Mouse (Mus musculus) brain, adult 2 months (tissue): ENCODE measurements around the gene Tcf7l2.

Experiments
- DNase-seq: peaks from one replicate; pipeline ENCODE4 v3.0.0; 2011; ENCODE audit warnings: low read depth, low spot score

The Tcf7l2 gene

DNA sequence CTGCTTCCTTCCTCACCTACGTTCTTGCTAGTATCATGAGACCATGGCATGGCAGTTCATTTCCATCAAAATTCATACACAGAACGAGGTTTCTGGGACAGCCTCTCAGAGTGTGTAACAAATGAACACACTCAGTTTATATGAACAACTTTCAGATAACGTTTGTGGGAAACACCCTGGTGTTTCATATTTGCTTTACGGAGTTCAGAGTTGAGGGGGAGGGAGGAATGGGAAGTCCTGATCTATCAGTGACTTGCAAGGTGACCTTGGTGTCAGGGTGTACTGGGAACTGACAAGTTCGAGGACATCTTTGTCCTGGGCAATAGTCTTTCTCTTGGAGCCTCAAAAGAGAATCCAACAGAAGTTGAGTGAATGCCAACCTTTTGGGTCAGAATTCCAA lies 197.5 kb downstream of the Tcf7l2 start:
- no peak for DNase-seq

DNA sequence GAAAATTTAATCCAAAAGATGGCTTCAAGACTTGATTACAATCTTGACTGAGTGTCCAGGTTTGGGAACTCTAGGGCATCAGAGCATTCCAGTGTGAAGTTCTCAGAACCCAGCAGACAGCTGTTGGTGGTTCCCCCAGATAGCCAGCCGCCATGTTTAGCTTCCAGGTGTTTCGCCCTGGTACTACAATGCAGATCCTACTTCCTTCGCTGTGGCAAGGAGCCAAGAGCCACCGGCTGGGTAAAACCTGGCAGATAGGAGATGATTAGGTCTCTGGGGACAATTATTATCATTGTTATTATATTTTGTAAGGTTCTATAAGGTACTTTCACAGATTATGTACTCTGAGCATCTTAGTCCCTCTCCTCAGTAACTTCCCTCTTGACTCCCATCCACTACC lies 198.1 kb downstream of the Tcf7l2 start:
- DNase-seq, result no peak

DNA sequence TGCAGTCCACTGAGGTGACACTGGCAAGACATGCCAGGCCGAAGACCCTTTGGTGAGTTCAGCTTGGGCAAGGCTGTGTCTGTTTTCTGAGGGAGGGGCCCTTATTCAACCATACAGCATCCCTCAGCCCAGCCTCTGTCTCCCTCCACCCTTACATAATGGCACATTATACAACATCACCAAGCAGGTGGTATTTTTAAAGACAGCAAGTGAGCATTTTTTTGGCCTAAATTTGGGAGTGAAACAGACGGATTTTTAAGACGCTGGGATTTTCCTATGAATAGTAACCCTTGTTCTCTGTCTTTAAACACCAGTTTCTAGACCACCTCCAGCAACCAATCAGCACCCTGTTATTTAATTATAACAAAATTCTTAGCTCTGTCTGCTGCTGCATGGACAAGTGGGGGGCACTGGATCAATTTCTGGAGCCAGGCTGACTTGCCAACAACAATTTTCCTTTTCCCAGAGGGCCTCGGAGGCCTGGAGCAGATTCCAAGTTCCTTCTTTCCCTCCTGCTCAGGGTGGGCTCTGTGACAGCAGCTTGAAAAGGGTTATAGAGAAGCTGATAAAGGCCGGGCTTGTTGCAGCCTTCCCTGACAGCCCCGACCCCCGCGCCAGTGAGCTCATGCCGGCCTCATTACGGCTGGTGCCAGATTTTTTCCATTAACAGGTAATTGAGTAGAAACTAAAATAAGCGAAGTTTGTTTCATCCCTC lies 199.1 kb downstream of the Tcf7l2 start:
- peak; percentile 83 for DNase-seq

DNA sequence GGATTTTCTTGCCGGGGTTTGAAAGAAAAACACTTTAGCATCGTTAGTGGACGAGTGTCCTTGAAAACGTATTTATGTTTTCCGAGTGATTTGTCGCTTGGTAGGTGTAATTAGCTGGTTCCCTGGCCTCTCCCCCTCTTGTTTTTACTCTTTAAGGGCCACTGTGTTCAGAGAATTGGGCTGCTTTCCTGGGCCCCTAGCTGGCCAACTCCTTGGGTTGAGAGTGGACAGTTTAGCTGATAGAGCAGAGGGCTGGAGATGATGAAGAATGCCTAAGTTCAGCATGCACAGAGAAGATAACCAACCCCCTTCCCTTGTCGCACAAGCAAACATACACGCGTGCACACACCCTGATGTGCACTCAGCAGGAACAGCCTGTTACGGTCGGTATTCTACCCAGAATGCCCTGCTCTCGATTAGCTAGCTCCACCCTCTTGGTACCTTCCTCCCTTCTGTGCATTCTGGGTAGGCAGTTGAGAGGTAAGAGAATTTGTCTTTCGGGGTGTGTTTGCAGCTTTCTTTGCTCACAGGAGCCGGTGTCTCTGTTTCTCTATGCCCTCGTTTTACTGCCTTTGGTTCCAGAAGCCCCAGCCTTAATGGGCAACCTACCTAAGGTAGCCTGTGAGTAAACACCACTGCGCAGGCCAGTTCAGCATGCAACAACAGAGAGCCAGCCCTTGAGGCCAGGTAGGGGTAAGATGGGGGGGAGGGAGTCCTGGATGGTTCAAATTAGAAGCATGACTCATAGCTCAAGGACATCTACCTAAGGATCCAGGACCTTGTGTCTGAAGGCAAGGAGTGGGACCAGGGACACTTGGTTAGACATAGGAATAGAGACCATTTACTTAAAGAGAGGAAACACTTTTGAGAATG lies 199.9 kb downstream of the Tcf7l2 start:
- DNase-seq, result peak; percentile 24

DNA sequence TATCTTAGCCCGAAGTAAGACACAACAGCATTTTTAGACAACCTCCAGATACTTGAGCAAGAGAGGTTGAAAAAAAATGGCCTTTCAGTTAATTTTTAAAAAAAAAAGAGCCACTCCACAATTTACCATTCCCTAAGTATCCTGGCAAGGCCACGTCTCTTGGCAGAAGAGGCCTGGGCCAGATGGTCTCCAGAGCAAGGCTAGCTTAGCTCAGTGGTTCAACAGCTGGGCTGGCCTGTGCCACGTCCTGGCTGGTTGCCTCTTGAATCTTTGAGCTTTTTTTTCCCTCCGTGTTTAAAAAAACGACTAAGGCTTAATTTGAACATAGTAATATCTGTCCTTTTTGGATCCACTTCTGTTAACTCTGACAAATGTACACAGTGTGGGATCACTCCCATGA lies 209.8 kb downstream of the Tcf7l2 start:
- DNase-seq, result peak; percentile 44

DNA sequence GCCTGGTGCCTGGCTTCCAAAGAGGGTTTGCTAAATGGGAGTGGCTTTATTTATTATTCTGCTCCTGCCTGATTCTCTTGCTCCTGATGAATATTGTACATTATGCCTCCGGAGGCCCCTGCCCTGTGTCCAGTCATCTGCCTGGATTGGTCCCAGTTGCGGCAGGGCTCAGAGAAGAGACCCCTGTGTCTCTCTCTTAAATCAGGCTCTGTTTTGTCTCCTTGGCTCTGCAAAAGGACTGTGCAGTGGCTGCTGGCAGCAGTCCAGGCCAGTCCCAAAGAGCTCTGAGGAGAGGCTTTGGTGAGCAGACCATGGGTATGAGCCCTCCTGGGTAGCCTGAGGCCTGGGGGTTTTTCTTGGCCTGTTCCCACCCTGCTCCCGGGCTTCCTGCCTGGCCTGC lies 211.6 kb downstream of the Tcf7l2 start:
- peak; percentile 53 for DNase-seq

DNA sequence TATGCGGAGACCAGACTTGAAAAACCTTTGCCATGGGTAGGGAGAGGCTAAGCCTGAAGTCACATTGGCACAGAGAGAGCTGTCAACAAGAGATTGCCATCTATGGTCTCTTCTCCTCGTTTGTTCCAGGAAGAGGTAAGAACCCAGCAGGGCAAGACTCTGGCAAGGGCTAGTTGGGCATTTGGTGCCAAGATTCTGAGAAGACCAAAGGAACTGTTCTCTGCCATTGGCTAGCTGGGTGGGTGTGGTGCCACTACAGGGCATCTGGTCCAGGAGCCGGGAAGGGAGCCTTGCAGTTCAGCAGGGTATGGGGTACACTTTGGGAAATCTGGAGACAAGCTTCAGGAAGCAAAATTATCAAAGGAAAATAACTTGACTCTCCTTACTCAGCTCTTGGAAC lies 213.5 kb downstream of the Tcf7l2 start:
- no peak for DNase-seq

DNA sequence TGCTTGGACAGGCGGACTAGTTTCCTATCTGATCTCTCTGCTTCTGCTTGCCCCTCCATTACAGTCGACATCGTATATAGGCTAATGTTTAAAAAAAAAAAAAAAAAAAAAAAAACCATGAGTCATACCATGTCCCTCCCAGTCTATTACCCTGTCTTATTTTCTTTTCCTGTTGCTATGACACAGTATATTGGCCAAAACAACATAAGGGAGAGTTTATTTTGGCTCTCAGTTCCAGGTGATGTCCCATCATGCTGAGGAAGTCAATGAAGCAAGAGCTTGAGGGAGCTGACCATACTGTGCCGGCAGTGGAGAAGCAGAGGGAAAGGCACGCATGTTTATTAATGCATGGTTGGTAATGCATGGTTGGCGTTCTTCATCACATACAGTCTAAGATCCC lies 215.1 kb downstream of the Tcf7l2 start:
- no peak for DNase-seq

DNA sequence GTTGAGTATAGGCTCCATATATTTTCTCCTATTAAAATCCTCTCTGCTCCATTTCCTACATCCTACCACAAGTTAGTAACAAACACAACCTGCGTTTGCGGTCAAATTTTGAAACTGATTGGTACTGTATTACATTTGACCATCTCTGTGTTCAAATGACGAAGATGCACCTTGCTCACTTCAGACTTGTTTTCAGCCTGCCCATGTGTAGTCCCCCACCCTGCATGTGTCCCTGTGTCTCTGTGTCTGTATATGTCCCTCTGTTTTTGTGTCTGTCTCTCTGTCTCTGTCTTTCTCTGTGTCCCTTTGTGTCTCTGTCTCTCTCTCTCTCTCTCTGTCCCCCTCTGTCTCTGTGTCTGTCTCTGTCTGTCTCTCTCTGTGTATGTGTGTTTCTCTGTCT lies 222.8 kb downstream of the Tcf7l2 start:
- DNase-seq, result no peak

DNA sequence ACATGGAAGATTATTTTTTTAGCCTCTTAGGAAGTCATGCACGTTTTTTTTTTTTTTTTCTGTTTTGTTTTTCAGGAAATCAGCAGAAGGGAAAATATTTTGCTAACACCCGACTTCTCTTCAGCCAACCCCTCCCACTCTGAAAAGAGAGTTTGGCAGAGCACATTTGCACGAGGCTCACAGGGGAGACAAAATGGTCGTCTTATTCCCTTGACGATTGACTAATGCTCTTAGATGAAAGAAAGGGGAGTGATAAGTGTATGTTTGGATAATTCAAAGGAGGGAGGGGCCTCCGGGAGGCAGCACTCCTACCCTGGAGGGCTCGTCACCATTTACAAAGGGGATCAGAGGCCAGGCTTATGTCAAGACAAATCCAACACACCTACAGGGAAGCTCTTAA lies 224.4 kb downstream of the Tcf7l2 start:
- DNase-seq, result no peak

DNA sequence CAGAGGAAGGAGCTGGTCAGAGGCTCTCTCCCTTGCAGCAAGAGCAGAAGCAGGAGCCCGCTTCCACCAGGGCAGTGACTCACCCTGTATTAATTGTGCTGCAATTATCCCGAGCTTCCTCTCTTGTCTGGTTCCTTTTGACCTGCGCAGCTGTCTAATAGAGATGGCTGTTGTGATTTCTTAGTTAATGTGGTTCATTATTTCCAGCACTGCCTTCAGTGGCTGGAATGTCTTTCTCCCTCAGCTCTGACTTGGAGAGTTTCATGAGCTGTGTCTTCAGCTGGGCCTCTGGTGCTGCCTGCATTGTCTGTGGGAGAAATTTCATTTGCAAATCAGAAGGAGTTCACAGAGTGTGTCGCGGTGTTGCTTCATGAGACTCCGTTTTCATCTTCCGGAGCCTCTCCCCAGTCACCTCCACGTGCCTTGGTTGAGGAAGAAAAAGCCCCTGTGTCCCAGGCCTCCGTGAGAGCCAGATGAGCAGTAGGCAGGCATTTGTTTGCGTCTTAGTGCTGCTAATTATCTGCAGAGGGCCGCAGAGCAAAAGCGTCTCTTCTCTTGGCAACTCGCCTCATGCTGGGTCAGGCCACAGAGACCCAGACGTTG lies 228.4 kb downstream of the Tcf7l2 start:
- peak; percentile 40 for DNase-seq

DNA sequence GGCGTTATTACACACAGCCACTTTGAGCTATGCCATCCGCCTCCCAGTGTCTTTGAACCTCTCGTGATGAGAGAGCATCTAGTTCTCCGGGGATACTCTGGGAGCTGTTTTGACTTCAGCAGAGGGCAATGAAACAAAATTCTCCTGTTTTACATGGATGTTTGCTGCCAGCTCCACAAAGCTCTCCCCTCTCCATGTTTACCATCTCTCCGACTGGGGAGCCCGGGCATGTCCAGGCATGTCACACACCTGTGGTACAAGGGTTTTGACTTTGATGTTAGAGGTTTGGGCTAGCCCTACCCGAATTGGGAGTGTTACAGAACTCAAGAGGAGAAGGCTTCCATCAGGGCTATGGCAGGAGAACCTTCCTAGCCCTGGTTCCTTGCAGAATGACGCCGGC lies 234.5 kb downstream of the Tcf7l2 start:
- no peak for DNase-seq
